Mouse (Mus musculus): ENCODE data around the gene Gm27027.

- no peak for TF ChIP-seq CTCF (IDR thresholded peaks at IDR 0.05; ENCODE audit: low read depth, low read length)
- TF ChIP-seq POLR2A (IDR thresholded peaks at IDR 0.05; ENCODE audit: extremely low read depth, insufficient read depth, low read length) = no peak
Observed at GRCm38 (mm10) chr2:93907519-93908294, 88.4 kb downstream of the Gm27027 start.
